Mouse (Mus musculus): ENCODE measurements around the gene Cyp2w1. TPM values are rescaled to one million over a fixed set of nuclear protein-coding genes. Genes with fewer than 3 reads are reported as not detected.

Gene Cyp2w1
- polyA plus RNA-seq, 1 experiment from 2014 or later: not detected

DNA sequence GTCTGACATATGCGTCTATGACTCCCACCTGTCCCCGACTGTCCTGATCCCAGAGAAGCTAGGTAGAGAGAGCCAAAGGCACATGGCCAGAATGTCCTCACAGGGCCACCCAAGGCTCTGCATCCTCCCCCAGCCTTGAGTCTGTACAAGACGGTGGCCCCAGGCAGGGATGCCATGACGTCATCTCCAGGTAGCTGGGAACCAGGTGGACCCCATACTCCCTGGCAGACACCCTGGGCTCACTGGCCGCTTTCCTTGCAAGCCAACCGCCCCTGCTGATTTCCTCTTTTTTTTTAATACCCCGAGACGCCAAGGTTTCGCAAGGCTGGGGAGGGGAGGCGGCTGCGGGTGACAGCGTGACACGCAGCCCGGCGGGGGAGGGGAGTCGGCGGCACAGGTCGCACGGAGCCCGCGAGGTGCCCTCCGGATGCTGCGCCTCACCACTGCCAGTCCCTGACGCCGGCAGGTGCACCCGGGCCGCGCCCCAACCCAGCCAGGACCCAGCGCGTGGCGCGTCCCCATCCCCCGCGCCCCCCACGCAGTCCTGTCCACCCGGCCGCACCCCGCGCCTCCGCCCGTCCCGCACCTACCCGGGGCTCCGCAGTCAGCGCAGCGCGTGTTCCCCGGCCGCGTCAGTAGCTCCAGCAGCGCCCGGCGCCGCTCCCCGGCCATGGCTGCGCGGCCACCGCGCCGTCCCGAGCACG, 27.6 kb upstream of the Cyp2w1 start:
- WGBS: 3% methylated on average over 51 of the region's 62 CpGs
- Histone ChIP-seq H3K27me3 (ENCODE audit: control insufficient read depth, insufficient read depth, low read length) (peaks cover 33% of the 10 kb centered on the region), H3K4me2 (ENCODE audit: low read length) (peak overlapping the region; percentile 98), H3K36me3 (ENCODE audit: control insufficient read depth, insufficient read depth, low read length) (no peaks in the 10 kb centered on the region), H3K9me3 (ENCODE audit: control insufficient read depth, low read length) (no peaks in the 10 kb centered on the region), H3K27ac (replicated peaks in 1 of 2; ENCODE audit: control insufficient read depth in 1 of 2, insufficient read depth in 1 of 2, low read depth in 2 of 2, low read length in 2 of 2) (no peak overlapping the region), H3K4me3 (ENCODE audit: control insufficient read depth in 1 of 2, insufficient read depth in 1 of 2, low read depth in 1 of 2, low read length in 2 of 2) (peak overlapping the region; percentile 51 to 56), H3K9ac (ENCODE audit: low read length) (peak overlapping the region; percentile 75), H3K4me1 (ENCODE audit: control insufficient read depth in 2 of 2, insufficient read depth in 2 of 2, low read length in 2 of 2) (peaks cover 7 to 16% of the 10 kb centered on the region in 2 experiments; a peak in 3 of 4 replicates)
- no peak for ATAC-seq (ENCODE audit: insufficient number of reproducible peaks, insufficient read depth, low FRiP score, low read depth)

DNA sequence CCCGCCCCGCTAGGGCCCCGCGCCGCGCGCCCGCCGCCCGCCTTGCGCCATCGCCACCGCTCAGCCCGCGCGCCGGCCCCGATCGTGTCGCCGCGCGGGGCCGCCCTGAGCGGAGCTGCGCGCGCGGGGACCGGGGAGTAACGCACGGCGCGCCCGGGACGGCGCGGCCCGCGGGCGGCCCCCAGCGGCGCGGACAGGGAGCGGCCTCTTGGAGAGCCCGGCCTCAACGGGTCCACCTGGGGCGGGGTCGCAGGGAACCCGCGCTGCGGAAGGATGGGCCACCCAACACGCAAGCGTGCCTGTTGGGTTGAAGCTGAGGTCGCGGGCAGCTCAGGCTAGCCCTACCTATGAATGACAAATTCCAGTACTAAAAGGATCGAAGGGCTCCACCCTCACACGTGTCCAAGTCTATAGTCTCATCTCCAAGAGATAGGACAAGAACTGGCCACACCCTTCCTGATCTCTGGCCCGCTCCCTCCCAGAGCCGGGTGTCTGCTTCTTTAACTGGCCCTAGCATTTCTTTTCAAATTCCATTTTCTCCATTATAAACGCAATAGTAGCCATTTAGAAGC, 26.9 kb upstream of the Cyp2w1 start, which contains the start of gene Adap1:
Adap1 (minus strand) TSS at position 228 of the 572 bp plus-strand sequence.
- Histone ChIP-seq H3K4me2 (ENCODE audit: low read length) (peak within 1 kb of the TSS; percentile 98), H3K4me1 (ENCODE audit: control insufficient read depth in 2 of 2, insufficient read depth in 2 of 2, low read length in 2 of 2) (peaks cover 7 to 16% of the 10 kb centered on the region in 2 experiments; a peak in 3 of 4 replicates), H3K9me3 (ENCODE audit: control insufficient read depth, low read length) (no peaks in the 10 kb centered on the region), H3K36me3 (ENCODE audit: control insufficient read depth, insufficient read depth, low read length) (no peaks in the 10 kb centered on the region), H3K4me3 (ENCODE audit: control insufficient read depth in 1 of 2, insufficient read depth in 1 of 2, low read depth in 1 of 2, low read length in 2 of 2) (peak within 1 kb of the TSS; percentile 51 to 56), H3K9ac (ENCODE audit: low read length) (peak within 1 kb of the TSS; percentile 75), H3K27ac (replicated peaks in 1 of 2; ENCODE audit: control insufficient read depth in 1 of 2, insufficient read depth in 1 of 2, low read depth in 2 of 2, low read length in 2 of 2) (no peak within 1 kb of the TSS), H3K27me3 (ENCODE audit: control insufficient read depth, insufficient read depth, low read length) (peaks cover 40% of the 10 kb centered on the region)
- 3% methylated on average over 60 of the region's 61 CpGs for WGBS
- ATAC-seq (ENCODE audit: insufficient number of reproducible peaks, insufficient read depth, low FRiP score, low read depth): peak; percentile 51; the same call in 1 of the 2 replicates

DNA sequence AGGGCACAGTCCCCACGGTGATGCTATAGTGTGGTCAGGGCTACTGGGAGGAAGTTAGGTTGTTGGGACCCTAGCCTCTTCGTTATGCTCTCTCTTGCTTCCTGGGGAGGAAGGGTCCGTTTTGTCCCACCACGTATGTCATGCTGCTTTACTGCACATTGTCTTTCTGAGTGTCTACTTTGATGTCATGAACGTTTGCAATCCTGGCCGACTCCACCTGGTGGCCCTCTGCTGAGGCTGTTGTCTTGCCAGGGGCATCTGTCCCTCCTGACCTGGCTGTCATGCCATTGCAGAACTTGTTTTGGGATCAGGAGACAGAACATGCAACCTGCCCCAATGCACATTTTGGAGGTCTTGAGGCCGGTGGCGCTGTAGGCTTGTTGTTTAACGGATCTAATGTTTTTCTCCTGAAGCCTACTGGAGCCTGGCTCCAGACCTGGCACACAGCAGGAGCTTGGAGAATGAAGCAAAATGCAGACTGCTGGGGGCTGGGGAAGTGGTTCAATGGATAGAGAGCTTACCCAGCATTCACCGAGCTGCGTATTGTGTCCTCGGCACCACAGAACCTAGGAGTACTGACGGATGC, 26.2 kb upstream of the Cyp2w1 start:
- H3K9me3 ChIP-seq (ENCODE audit: control insufficient read depth, low read length): no peaks in the 10 kb centered on the region
- WGBS: 66% methylated on average over 13 of the region's 13 CpGs
- no peak overlapping the region for H3K4me2 ChIP-seq (ENCODE audit: low read length)
- no peak overlapping the region for H3K4me3 ChIP-seq (ENCODE audit: control insufficient read depth in 1 of 2, insufficient read depth in 1 of 2, low read depth in 1 of 2, low read length in 2 of 2)
- H3K27me3 ChIP-seq (ENCODE audit: control insufficient read depth, insufficient read depth, low read length): peaks cover 40% of the 10 kb centered on the region
- no peak for ATAC-seq (ENCODE audit: insufficient number of reproducible peaks, insufficient read depth, low FRiP score, low read depth)
- peaks cover 7 to 16% of the 10 kb centered on the region in 2 experiments; a peak in 3 of 4 replicates for H3K4me1 ChIP-seq (ENCODE audit: control insufficient read depth in 2 of 2, insufficient read depth in 2 of 2, low read length in 2 of 2)
- no peak overlapping the region for H3K27ac ChIP-seq (replicated peaks in 1 of 2; ENCODE audit: control insufficient read depth in 1 of 2, insufficient read depth in 1 of 2, low read depth in 2 of 2, low read length in 2 of 2)
- no peaks in the 10 kb centered on the region for H3K36me3 ChIP-seq (ENCODE audit: control insufficient read depth, insufficient read depth, low read length)
- H3K9ac ChIP-seq (ENCODE audit: low read length): no peak overlapping the region

DNA sequence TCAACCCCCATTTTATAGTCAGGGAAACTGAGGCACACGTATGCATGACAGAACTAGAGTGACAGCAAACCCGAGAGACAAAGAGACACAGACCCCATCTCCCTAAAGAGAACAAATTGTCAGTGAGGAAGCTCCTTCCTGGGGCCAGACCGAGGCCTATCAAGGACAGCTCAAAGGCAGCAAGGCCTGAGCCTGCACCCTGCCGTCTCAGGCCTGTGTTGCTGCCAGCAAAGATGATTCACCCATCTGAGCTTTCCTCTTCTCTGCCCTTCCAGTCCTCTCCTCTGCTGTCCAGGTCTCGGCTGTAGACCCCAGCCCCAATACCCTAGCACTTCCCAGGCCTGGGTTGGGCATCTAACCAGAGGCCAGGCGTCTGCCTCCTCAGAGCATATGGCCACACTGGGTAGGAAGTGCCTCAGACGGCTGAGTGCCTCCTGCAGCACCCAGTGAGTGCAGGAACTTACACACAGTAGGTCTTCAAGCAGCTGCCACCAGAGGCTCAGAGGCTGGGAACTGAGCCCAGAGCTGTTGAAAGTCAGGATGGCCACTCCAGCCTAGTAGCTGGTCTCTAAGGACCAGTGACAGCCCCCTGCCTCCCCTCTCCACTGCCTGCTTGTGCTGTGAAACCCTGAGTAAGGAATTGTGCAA, 25.3 kb upstream of the Cyp2w1 start:
- no peak overlapping the region for H3K4me3 ChIP-seq (ENCODE audit: control insufficient read depth in 1 of 2, insufficient read depth in 1 of 2, low read depth in 1 of 2, low read length in 2 of 2)
- no peak for ATAC-seq (ENCODE audit: insufficient number of reproducible peaks, insufficient read depth, low FRiP score, low read depth)
- peaks cover 40% of the 10 kb centered on the region for H3K27me3 ChIP-seq (ENCODE audit: control insufficient read depth, insufficient read depth, low read length)
- H3K4me2 ChIP-seq (ENCODE audit: low read length): no peak overlapping the region
- no peak overlapping the region for H3K27ac ChIP-seq (replicated peaks in 1 of 2; ENCODE audit: control insufficient read depth in 1 of 2, insufficient read depth in 1 of 2, low read depth in 2 of 2, low read length in 2 of 2)
- peaks cover 9 to 19% of the 10 kb centered on the region in 2 experiments; a peak in 3 of 4 replicates for H3K4me1 ChIP-seq (ENCODE audit: control insufficient read depth in 2 of 2, insufficient read depth in 2 of 2, low read length in 2 of 2)
- H3K36me3 ChIP-seq (ENCODE audit: control insufficient read depth, insufficient read depth, low read length): no peaks in the 10 kb centered on the region
- H3K9me3 ChIP-seq (ENCODE audit: control insufficient read depth, low read length): no peaks in the 10 kb centered on the region
- H3K9ac ChIP-seq (ENCODE audit: low read length): no peak overlapping the region
- WGBS: 65% methylated on average over 7 of the region's 7 CpGs

DNA sequence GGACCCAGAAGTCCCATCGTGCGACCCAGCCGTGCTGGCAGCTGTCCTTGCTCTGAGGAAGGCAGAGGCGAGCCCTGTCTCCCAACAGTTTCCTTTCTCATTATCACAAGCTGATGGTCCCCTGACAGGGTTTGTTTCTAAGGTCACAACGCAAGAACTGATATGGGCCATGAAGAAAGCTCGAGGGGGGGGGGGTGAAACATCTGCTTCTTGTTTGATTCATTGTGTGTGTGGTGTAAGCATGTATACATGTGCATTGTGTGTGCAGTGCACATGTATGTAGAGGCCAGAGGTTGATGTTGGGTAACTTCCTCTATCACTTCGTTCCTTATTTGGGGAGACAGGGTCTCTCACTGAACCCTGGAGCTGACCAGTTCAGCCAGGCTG, 24.8 kb upstream of the Cyp2w1 start:
- no peak overlapping the region for H3K9ac ChIP-seq (ENCODE audit: low read length)
- no peaks in the 10 kb centered on the region for H3K36me3 ChIP-seq (ENCODE audit: control insufficient read depth, insufficient read depth, low read length)
- H3K9me3 ChIP-seq (ENCODE audit: control insufficient read depth, low read length): no peaks in the 10 kb centered on the region
- WGBS: 52% methylated on average over 7 of the region's 7 CpGs
- no peak overlapping the region for H3K27ac ChIP-seq (replicated peaks in 1 of 2; ENCODE audit: control insufficient read depth in 1 of 2, insufficient read depth in 1 of 2, low read depth in 2 of 2, low read length in 2 of 2)
- H3K27me3 ChIP-seq (ENCODE audit: control insufficient read depth, insufficient read depth, low read length): peaks cover 40% of the 10 kb centered on the region
- no peak overlapping the region for H3K4me3 ChIP-seq (ENCODE audit: control insufficient read depth in 1 of 2, insufficient read depth in 1 of 2, low read depth in 1 of 2, low read length in 2 of 2)
- no peak overlapping the region for H3K4me2 ChIP-seq (ENCODE audit: low read length)
- H3K4me1 ChIP-seq (ENCODE audit: control insufficient read depth in 2 of 2, insufficient read depth in 2 of 2, low read length in 2 of 2): peaks cover 14 to 24% of the 10 kb centered on the region in 2 experiments; a peak in 3 of 4 replicates
- ATAC-seq (ENCODE audit: insufficient number of reproducible peaks, insufficient read depth, low FRiP score, low read depth): no peak

DNA sequence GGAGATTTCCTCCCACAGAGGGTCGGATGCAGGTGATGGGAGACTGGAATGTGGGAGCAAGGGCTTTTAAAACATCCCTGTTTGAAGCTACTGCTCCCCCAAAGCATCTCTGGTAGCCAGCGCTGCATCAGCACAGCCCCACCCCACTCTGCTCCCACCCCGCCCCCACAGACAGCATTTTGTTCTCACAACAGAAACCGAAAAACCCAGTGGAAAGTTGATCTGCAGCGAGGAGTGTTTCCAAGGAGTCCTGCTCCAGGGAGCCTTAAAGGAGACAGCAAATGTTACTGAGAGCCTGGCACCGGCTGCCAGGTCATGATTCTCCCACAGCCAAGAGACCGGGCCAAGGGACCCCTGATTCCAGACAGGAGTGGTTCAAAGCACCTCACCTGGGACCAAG, 21.7 kb upstream of the Cyp2w1 start:
- no peak overlapping the region for H3K9ac ChIP-seq (ENCODE audit: low read length)
- no peak for ATAC-seq (ENCODE audit: insufficient number of reproducible peaks, insufficient read depth, low FRiP score, low read depth)
- H3K9me3 ChIP-seq (ENCODE audit: control insufficient read depth, low read length): no peaks in the 10 kb centered on the region
- H3K4me3 ChIP-seq (ENCODE audit: control insufficient read depth in 1 of 2, insufficient read depth in 1 of 2, low read depth in 1 of 2, low read length in 2 of 2): no peak overlapping the region
- H3K27me3 ChIP-seq (ENCODE audit: control insufficient read depth, insufficient read depth, low read length): peaks cover 16% of the 10 kb centered on the region
- no peak overlapping the region for H3K27ac ChIP-seq (replicated peaks in 1 of 2; ENCODE audit: control insufficient read depth in 1 of 2, insufficient read depth in 1 of 2, low read depth in 2 of 2, low read length in 2 of 2)
- H3K4me2 ChIP-seq (ENCODE audit: low read length): no peak overlapping the region
- WGBS: 75% methylated on average over 7 of the region's 7 CpGs
- H3K4me1 ChIP-seq (ENCODE audit: control insufficient read depth in 2 of 2, insufficient read depth in 2 of 2, low read length in 2 of 2): peaks cover 11 to 12% of the 10 kb centered on the region in 2 experiments; a peak in 3 of 4 replicates
- H3K36me3 ChIP-seq (ENCODE audit: control insufficient read depth, insufficient read depth, low read length): peaks cover 8% of the 10 kb centered on the region; the same call in 1 of the 2 replicates

DNA sequence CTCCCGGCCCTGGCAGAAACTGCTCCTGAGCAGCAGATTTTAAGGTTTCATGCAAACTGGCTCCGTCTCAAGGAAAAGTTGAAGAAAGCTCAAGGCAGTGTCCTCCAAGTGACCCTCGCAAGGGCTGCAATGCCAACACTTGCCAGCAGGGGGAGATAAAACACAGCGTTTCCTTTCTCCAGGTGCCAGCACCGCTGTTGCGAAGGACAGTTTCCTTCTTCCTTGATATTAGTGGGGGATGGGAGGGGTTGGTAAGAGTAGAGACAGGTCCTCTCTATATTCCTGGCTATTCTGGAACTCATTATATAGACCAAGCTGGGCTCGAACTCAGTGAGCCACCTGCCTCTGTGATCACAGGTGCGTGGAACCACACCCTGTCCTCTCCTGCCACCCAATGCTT, 20.7 kb upstream of the Cyp2w1 start:
- no peaks in the 10 kb centered on the region for H3K9me3 ChIP-seq (ENCODE audit: control insufficient read depth, low read length)
- H3K4me1 ChIP-seq (ENCODE audit: control insufficient read depth in 2 of 2, insufficient read depth in 2 of 2, low read length in 2 of 2): peaks cover 11 to 12% of the 10 kb centered on the region in 2 experiments; a peak in 3 of 4 replicates
- H3K27me3 ChIP-seq (ENCODE audit: control insufficient read depth, insufficient read depth, low read length): peaks cover 7% of the 10 kb centered on the region; the same call in 1 of the 2 replicates
- no peak overlapping the region for H3K9ac ChIP-seq (ENCODE audit: low read length)
- peaks cover 18% of the 10 kb centered on the region for H3K36me3 ChIP-seq (ENCODE audit: control insufficient read depth, insufficient read depth, low read length)
- no peak overlapping the region for H3K4me3 ChIP-seq (ENCODE audit: control insufficient read depth in 1 of 2, insufficient read depth in 1 of 2, low read depth in 1 of 2, low read length in 2 of 2)
- 17% methylated on average over 8 of the region's 8 CpGs for WGBS
- no peak overlapping the region for H3K4me2 ChIP-seq (ENCODE audit: low read length)
- ATAC-seq (ENCODE audit: insufficient number of reproducible peaks, insufficient read depth, low FRiP score, low read depth): no peak
- H3K27ac ChIP-seq (replicated peaks in 1 of 2; ENCODE audit: control insufficient read depth in 1 of 2, insufficient read depth in 1 of 2, low read depth in 2 of 2, low read length in 2 of 2): no peak overlapping the region
